8 mouse cellular contexts compared by ENCODE assay signal in genomic region chr11:62643011-62643631, GRCm38 (mm10). TPM values are rescaled to one million over a fixed set of nuclear protein-coding genes. Genes with fewer than 3 reads are reported as not detected.
A peak's percentile ranks its signal among the peaks of the same experiment; 100 is the strongest.
DNase-seq lines count a peak whose midpoint lies in the region; ATAC-seq lines count a peak whose summit lies in the region.

No protein-coding gene starts in this region.

- no peaks in the 10 kb centered on the region for H3K36me3 ChIP-seq in midbrain, embryonic 11.5 days (ENCODE audit: control insufficient read depth, insufficient read depth, low read length)
- peaks cover 11% of the 10 kb centered on the region; the same call in 1 of the 2 replicates for H3K36me3 ChIP-seq in midbrain, embryonic 10.5 days
- no peaks in the 10 kb centered on the region for H3K36me3 ChIP-seq in heart, embryonic 14.5 days (ENCODE audit: control insufficient read depth, insufficient read depth, low read length)

- no peak overlapping the region for H3K4me2 ChIP-seq in midbrain, embryonic 11.5 days
- H3K4me2 ChIP-seq in heart, embryonic 14.5 days (ENCODE audit: low read length): peak overlapping the region; percentile 7

- H3K27ac ChIP-seq in midbrain, embryonic 11.5 days (ENCODE audit: low read depth, low read length): no peak overlapping the region
- H3K27ac ChIP-seq in midbrain, embryonic 10.5 days (replicated peaks): no peak overlapping the region
- H3K27ac ChIP-seq in heart, embryonic 14.5 days (replicated peaks in 1 of 2; ENCODE audit: control insufficient read depth in 1 of 2, insufficient read depth in 1 of 2, low read depth in 2 of 2, low read length in 2 of 2): peak overlapping the region; percentile 71 to 95

- WGBS in midbrain, embryonic 11.5 days: 80% methylated on average over 8 of the region's 8 CpGs
- WGBS in midbrain, embryonic 10.5 days: 81% methylated on average over 8 of the region's 8 CpGs
- WGBS in heart, embryonic 14.5 days: 39% methylated on average over 8 of the region's 8 CpGs

- peak; percentile 72 for DNase-seq in midbrain, embryonic 11.5 days (ENCODE audit: low spot score, missing footprints)
- DNase-seq in midbrain, embryonic 10.5 days (ENCODE audit: low spot score): no peak
- peak; percentile 84 for DNase-seq in cerebellum, adult 11-12 months
- peak; percentile 78 to 85 for DNase-seq in kidney, postnatal 4 days
- peak; percentile 71 for DNase-seq in ovary, postnatal 36 days (ENCODE audit: low spot score)
- DNase-seq in urinary bladder, postnatal 25 days (ENCODE audit: low spot score): no peak
- no peak for DNase-seq in thymus, postnatal 0 days (ENCODE audit: low spot score)

- H3K27me3 ChIP-seq in midbrain, embryonic 11.5 days (ENCODE audit: control insufficient read depth, insufficient read depth, low read length): no peaks in the 10 kb centered on the region
- 0 out of 2 replicates have a peak, but pooled peaks cover 3% of the 10 kb centered on the region for H3K27me3 ChIP-seq in midbrain, embryonic 10.5 days (ENCODE audit: low read depth, poor library complexity, severe bottlenecking)
- H3K27me3 ChIP-seq in heart, embryonic 14.5 days (ENCODE audit: control insufficient read depth, insufficient read depth, low read length): no peaks in the 10 kb centered on the region

- H3K9ac ChIP-seq in midbrain, embryonic 11.5 days (ENCODE audit: low read length): no peak overlapping the region
- H3K9ac ChIP-seq in heart, embryonic 14.5 days (ENCODE audit: low read length): peak overlapping the region; percentile 61

- ATAC-seq in midbrain, embryonic 11.5 days (ENCODE audit: low FRiP score): no peak
- no peak for ATAC-seq in heart, embryonic 14.5 days (ENCODE audit: insufficient number of reproducible peaks, insufficient read depth, low FRiP score, low read depth)

- H3K4me1 ChIP-seq in midbrain, embryonic 11.5 days (ENCODE audit: control insufficient read depth, insufficient read depth, low read length): peaks cover 25% of the 10 kb centered on the region
- peaks cover 74% of the 10 kb centered on the region for H3K4me1 ChIP-seq in midbrain, embryonic 10.5 days
- peaks cover 67 to 88% of the 10 kb centered on the region in 2 experiments for H3K4me1 ChIP-seq in heart, embryonic 14.5 days (ENCODE audit: control insufficient read depth in 2 of 2, insufficient read depth in 2 of 2, low read length in 2 of 2)

- no peak overlapping the region for H3K4me3 ChIP-seq in midbrain, embryonic 11.5 days (ENCODE audit: low read depth, low read length)
- no peak overlapping the region for H3K4me3 ChIP-seq in midbrain, embryonic 10.5 days
- no peak overlapping the region for H3K4me3 ChIP-seq in heart, embryonic 14.5 days (ENCODE audit: control insufficient read depth in 1 of 2, insufficient read depth in 1 of 2, low read depth in 1 of 2, low read length in 2 of 2)

- H3K9me3 ChIP-seq in midbrain, embryonic 11.5 days (ENCODE audit: control insufficient read depth, low read length): no peaks in the 10 kb centered on the region
- no peaks in the 10 kb centered on the region for H3K9me3 ChIP-seq in midbrain, embryonic 10.5 days (replicated peaks)
- H3K9me3 ChIP-seq in heart, embryonic 14.5 days (ENCODE audit: control insufficient read depth, low read length): no peaks in the 10 kb centered on the region

RNA-seq across cellular contexts. Expression of gene Lrrc75a, which starts 5.2 kb away (rescaled TPM):
- polyA plus RNA-seq in midbrain, embryonic 11.5 days (2014; fragmentation: Nextera tagmentation; extraction: Ambion mirVana): 12.5 and 12.6 TPM in 2 replicates
- 10.6 and 10.8 TPM in 2 replicates for polyA plus RNA-seq in midbrain, embryonic 10.5 days (2016; fragmentation: Nextera tagmentation; extraction: Ambion mirVana)
- 19.4 and 21.2 TPM in 2 replicates for polyA plus RNA-seq in heart, embryonic 14.5 days (2014; fragmentation: Nextera tagmentation; extraction: Ambion mirVana)
- 2.2 and 3.4 TPM in 2 replicates for polyA plus RNA-seq in thymus, postnatal 0 days (2015; fragmentation: Nextera tagmentation; extraction: Ambion mirVana)

RNA-seq across cellular contexts. Expression of gene Mmgt2, which starts 5.3 kb away (rescaled TPM):
- polyA plus RNA-seq in midbrain, embryonic 11.5 days (2014; fragmentation: Nextera tagmentation; extraction: Ambion mirVana): 38.5 and 43.8 TPM in 2 replicates
- 38.7 and 40.9 TPM in 2 replicates for polyA plus RNA-seq in midbrain, embryonic 10.5 days (2016; fragmentation: Nextera tagmentation; extraction: Ambion mirVana)
- polyA plus RNA-seq in heart, embryonic 14.5 days (2014; fragmentation: Nextera tagmentation; extraction: Ambion mirVana): 55.9 and 56.7 TPM in 2 replicates
- 54.3 and 63.7 TPM in 2 replicates for polyA plus RNA-seq in thymus, postnatal 0 days (2015; fragmentation: Nextera tagmentation; extraction: Ambion mirVana)

Comparison
In these comparisons a context has a peak if more than half of its experiments do, and no peak if none do; other contexts are left out.
1. DNase-seq: peak in midbrain, embryonic 11.5 days (single experiment), cerebellum, adult 11-12 months (single experiment), kidney, postnatal 4 days (2 of 2) and ovary, postnatal 36 days (single experiment); none in midbrain, embryonic 10.5 days (single experiment), urinary bladder, postnatal 25 days (single experiment) and thymus, postnatal 0 days (single experiment).
2. H3K27ac ChIP-seq: peak in heart, embryonic 14.5 days (2 of 2); none in midbrain, embryonic 11.5 days (single experiment) and midbrain, embryonic 10.5 days (single experiment).